Mouse (Mus musculus) liver, embryonic 14.5 days (tissue): ENCODE results near the gene Rfpl4b. TPM values are rescaled to one million over a fixed set of nuclear protein-coding genes. Genes with fewer than 3 reads are reported as not detected.
"Not testable (repeated sequence)": the region's sequence is repeated elsewhere in the genome, so short reads cannot be mapped to it uniquely, and the experiment has no call there.

Experiments
- ATAC-seq: fragments of 200-750 bp; cut with Nextera tagmentation; 2 replicates; pipeline ENCODE4 v1.8.0; 2017; ENCODE audit warnings: moderate number of reproducible peaks, mild to moderate bottlenecking, moderate library complexity; ENCODE audit not compliant: insufficient read depth
- DNase-seq, 3 experiments: peaks; one replicate each; pipeline ENCODE4 v3.0.0-alpha.2; 2012 to 2013; ENCODE audit warnings: low read depth in 3 of 3, low spot score in 3 of 3
- H3K27ac ChIP-seq: fragments of 300-500 bp; sonication (generic); 2 replicates; pipeline ENCODE4 v1.5.1; 2014; ENCODE audit warnings: moderate library complexity, mild to moderate bottlenecking, control low read depth, inconsistent platforms
- H3K27me3 ChIP-seq: fragments of 300-500 bp; sonication (generic); 2 replicates; pipeline ENCODE4 v1.6.1; 2014; ENCODE audit warnings: mild to moderate bottlenecking, low read length, moderate library complexity; ENCODE audit not compliant: control insufficient read depth, insufficient read depth
- H3K36me3 ChIP-seq: fragments of 300-500 bp; sonication (generic); replicated peaks from 2 replicates; pipeline ENCODE4 v1.6.1; 2014; ENCODE audit warnings: low read depth; ENCODE audit not compliant: control insufficient read depth, insufficient read depth
- H3K4me1 ChIP-seq, 2 experiments: fragments of 200-500 bp in 1 of 2; fragments of 300-500 bp in 1 of 2; sonication (generic) in 1 of 2; replicated peaks; 2 replicates each; pipeline ENCODE4 v1.6.1; 2012 to 2014; ENCODE audit warnings: antibody characterized with exemption in 1 of 2, inconsistent platforms in 1 of 2, low read length in 1 of 2; ENCODE audit not compliant: control insufficient read depth in 2 of 2, insufficient read depth in 2 of 2
- H3K4me2 ChIP-seq: fragments of 300-500 bp; sonication (generic); 2 replicates; pipeline ENCODE4 v1.6.1; 2014; ENCODE audit warnings: low read depth, mild to moderate bottlenecking, control low read depth, moderate library complexity
- H3K4me3 ChIP-seq, 2 experiments: fragments of 200-500 bp in 1 of 2; fragments of 300-500 bp in 1 of 2; sonication (generic) in 1 of 2; 2 replicates each; pipeline ENCODE4 v1.5.1; 2012 to 2014; ENCODE audit warnings: low read depth in 2 of 2, low read length in 2 of 2, mild to moderate bottlenecking in 2 of 2, control low read depth in 1 of 2, inconsistent platforms in 1 of 2, moderate library complexity in 1 of 2; ENCODE audit not compliant: insufficient read depth in 1 of 2
- H3K9ac ChIP-seq: fragments of 300-500 bp; sonication (generic); replicated peaks from 2 replicates; pipeline ENCODE4 v1.6.1; 2014; ENCODE audit warnings: mild to moderate bottlenecking, control low read depth, moderate library complexity
- H3K9me3 ChIP-seq: fragments of 300-500 bp; sonication (generic); 2 replicates; pipeline ENCODE4 v1.6.1; 2016; ENCODE audit warnings: low read length, mixed read lengths; ENCODE audit not compliant: control insufficient read depth
- CTCF ChIP-seq: IDR thresholded peaks from 2 replicates; pipeline ENCODE4 v1.5.1; 2016; ENCODE audit warnings: antibody characterized with exemption, low read depth, control low read depth
- EP300 ChIP-seq: IDR thresholded peaks from 2 replicates; pipeline ENCODE4 v1.6.1; 2016; ENCODE audit warnings: antibody characterized with exemption, low read depth
- WGBS: fragments of 180-500 bp; shearing (Covaris S2); extraction: QIAGEN DNeasy Blood & Tissue Kit; methylation state at CpG from one replicate; pipeline ENCODE4 v1.1.7; 2014; ENCODE audit not compliant: insufficient replicate concordance; 5-methylcytosine and 5-hydroxymethylcytosine counted together
- polyA plus RNA-seq, 2 experiments: library from polyadenylated mRNA; depleted of rRNA in 1 of 2; stranded (reverse) in 1 of 2; unstranded in 1 of 2; fragments of >200 nt; fragmentation: Nextera tagmentation in 1 of 2; extraction: Ambion mirVana in 1 of 2; gene quantifications; 2 replicates each; pipeline versions ENCODE4 v1.2.1 to v1.2.3; 2012 to 2014

Gene Rfpl4b
- polyA plus RNA-seq (2012; rRNA removed) (not detected in 2 replicates), polyA plus RNA-seq (2014; fragmentation: Nextera tagmentation; extraction: Ambion mirVana) (not detected in 2 replicates)

DNA sequence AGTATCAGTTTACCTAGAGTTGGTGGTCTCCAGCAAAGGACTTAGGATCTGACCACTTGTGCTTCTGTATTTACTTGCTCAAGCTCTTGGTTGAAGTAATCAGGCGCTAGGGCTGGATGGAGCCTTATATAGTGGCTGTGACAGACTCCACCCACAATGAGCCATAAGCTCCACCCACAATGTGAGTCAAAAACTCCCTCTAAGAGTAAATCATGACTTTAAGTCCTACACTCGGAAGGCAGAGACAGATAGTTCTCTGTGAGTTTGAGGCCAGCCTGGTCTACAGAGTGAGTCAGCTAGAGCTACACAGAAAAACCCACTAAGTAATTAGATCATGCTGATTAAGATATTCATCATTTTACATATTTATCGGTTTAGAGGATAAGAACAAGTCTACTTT is at the start of gene Rfpl4b:
Gene Rfpl4b, minus strand, starts transcription at position 101 of the 400 bp plus-strand sequence.
- DNase-seq = no peak
- Histone ChIP-seq H3K9me3 (no peaks in the 10 kb centered on the region), H3K4me3 (no peak within 1 kb of the TSS), H3K4me1 (no peaks in the 10 kb centered on the region), H3K9ac (no peak within 1 kb of the TSS), H3K27ac (no peak within 1 kb of the TSS), H3K36me3 (no peaks in the 10 kb centered on the region), H3K27me3 (no peaks in the 10 kb centered on the region), H3K4me2 (no peak within 1 kb of the TSS)
- no peak for ATAC-seq
- 52% methylated on average over 3 of the region's 3 CpGs for WGBS
- TF ChIP-seq EP300 = no peak
- no peak for TF ChIP-seq CTCF

DNA sequence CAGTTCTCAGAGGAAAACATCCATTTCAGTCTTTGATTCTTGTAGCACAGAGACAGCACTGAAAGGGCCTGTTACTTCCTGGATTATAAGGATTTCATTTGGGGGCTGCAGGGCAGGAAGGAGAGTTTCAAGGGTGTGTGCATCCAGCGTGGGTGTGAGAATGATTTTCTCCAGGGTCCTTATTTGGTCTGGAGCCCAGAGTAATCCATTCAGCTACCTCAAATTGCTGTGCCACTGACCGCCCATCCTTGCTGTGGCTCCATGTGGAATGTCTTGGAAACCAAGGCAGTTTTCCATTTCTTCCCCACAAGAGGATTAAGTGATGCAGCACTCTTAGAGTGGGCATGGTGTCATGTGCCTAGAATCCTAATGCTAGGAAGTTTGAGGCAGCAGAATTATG is 33.6 kb upstream of the Rfpl4b start:
- TF ChIP-seq CTCF = no peak
- Histone ChIP-seq H3K27me3 (no peaks in the 10 kb centered on the region), H3K4me2 (no peak overlapping the region), H3K27ac (no peak overlapping the region), H3K4me1 (no peaks in the 10 kb centered on the region), H3K9me3 (no peaks in the 10 kb centered on the region), H3K9ac (no peak overlapping the region), H3K4me3 (no peak overlapping the region), H3K36me3 (no peaks in the 10 kb centered on the region)
- 33% methylated on average over 2 of the region's 2 CpGs for WGBS
- ATAC-seq (no peak), DNase-seq (no peak)

DNA sequence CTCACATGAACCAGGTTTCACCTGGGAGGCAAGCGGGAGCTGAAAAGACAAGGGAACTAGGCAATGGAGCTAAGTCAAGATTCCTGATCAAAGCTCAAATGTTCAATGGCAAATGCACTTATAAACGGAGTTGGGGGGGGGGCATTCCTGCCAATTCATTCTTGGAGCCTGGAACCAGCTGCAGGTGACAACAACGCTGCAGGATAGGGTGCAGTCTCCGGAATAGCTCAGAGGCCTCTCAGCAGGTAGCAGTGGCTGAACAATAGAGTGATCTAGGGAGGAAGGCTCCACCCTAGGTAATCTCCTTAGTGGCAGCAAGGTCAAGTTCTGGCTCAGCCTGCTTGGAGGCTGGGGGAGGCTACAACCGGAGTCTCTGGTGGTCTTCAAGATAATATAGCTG is 28.4 kb upstream of the Rfpl4b start:
- DNase-seq, ATAC-seq, H3K36me3 ChIP-seq, H3K4me3 ChIP-seq, H3K9me3 ChIP-seq, H3K27me3 ChIP-seq, H3K4me1 ChIP-seq, H3K9ac ChIP-seq, H3K27ac ChIP-seq, H3K4me2 ChIP-seq: not testable (repeated sequence)
- 34% methylated on average over 5 of the region's 5 CpGs for WGBS

DNA sequence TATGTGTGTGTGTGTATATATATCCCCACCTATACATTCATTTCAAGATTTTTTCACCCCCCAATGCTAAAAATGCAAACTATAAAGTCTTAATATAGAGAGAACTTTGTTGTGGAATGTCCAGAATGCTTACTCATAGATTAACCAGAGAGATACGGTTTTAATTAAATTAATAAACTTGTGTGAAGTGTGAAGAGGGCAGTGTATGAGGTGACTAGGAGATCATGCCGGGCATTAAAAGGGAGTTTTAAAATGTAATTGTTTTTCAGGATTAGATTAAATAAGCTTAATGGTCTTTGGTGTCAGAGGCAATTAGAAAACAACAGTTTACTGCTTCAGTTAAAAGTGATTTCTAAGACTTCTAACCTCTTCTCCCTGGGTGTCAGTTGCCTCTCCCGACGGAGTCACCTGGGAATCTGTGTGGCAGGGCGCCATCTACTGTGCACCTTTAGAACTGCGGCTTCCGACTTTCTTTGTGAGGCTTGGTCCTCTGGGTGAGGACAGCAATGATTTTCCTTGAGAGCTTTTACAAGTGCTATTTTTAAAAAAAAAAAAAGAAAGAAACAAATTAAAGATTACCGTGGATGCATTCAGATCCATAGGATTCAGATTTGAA is 27.4 kb upstream of the Rfpl4b start:
- no peaks in the 10 kb centered on the region for H3K4me1 ChIP-seq
- H3K4me3 ChIP-seq = no peak overlapping the region
- no peaks in the 10 kb centered on the region for H3K27me3 ChIP-seq
- no peak for DNase-seq
- no peak for TF ChIP-seq EP300
- TF ChIP-seq CTCF = peak; percentile 73
- no peaks in the 10 kb centered on the region for H3K36me3 ChIP-seq
- no peak overlapping the region for H3K27ac ChIP-seq
- no peak overlapping the region for H3K4me2 ChIP-seq
- 18% methylated on average over 8 of the region's 8 CpGs for WGBS
- H3K9me3 ChIP-seq = no peaks in the 10 kb centered on the region
- no peak overlapping the region for H3K9ac ChIP-seq
- ATAC-seq = no peak

DNA sequence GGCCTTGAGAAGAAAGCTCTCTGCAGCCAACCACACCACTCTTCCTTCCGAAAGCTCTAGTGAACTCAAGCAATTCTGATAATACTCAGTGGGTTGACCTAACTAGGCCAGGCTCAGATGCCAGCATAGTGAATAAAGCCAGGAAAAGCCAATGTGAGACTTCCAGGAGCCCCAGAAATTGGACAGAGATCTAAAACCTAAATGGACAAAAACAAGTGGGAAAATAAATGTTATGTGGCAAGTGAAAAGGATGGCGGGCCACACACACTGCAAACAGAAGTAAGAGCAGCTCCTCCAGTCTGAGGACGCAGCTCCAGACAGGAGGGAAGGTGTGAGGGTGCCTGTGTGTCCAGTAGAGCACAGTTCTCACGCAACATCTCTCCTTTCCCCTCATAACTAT is 26.7 kb upstream of the Rfpl4b start:
- WGBS = 60% methylated on average over 4 of the region's 4 CpGs
- Histone ChIP-seq H3K9me3 (no peaks in the 10 kb centered on the region), H3K4me1 (no peaks in the 10 kb centered on the region), H3K36me3 (no peaks in the 10 kb centered on the region), H3K27ac (no peak overlapping the region), H3K4me2 (no peak overlapping the region), H3K27me3 (no peaks in the 10 kb centered on the region), H3K4me3 (no peak overlapping the region), H3K9ac (no peak overlapping the region)
- TF ChIP-seq EP300 (no peak), CTCF (no peak)
- DNase-seq = no peak
- ATAC-seq = no peak
